Mouse (Mus musculus): ENCODE measurements around the gene Macrod2.

The Macrod2 gene

DNA sequence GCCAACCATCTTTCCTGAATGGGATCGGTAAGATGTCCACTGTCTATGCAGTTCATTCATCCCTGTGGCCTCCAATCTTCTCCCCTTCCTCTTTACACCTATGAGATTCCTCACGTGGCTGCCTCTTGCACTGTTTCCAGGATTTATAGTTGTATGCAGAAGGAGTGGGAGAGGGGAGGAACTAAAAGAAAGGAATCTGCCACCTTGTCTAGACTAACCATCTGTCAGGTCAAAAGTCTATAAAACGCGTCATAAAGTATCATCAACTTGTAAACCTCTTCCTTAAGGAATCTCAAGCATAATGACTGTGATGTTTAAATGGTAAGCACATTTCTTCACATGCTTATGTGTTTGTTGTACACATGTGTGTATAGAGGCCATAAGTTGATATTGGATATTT lies 416.6 kb downstream of the Macrod2 start:
- no peak for DNase-seq (ENCODE audit: low spot score)

DNA sequence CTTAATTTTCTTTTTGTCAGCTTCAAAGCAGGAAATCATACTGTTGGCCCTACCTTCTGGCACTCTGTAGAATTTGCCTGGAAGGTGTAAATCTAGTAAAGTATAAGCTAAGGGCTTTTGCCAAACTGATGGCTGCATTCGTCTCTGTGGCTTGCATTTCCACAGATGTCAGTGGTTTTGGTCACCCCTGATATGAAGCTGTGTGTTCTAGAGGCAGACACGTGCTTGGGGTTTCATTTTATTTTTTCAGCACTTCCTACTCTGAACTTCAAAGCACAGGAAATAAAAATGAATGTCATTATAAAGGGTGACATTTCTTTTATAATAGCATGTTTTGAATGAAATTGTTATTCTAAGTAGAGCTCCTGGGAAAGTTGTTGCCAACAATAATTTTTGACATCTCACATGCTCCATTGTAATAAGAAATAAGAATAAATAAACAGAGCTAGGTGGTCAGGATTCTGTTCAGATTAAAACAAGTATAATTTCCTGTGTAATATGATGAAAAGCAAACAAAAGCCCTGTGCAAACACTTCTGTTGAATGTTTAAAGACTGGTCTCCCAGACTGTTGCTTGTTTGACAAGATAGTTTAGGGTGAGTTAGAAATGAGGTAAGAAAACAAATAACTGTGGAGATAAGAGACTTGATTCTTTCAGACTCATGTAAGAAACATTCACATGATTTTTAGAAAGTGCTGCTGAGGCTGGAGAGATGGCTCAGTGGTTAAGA lies 424.4 kb downstream of the Macrod2 start:
- DNase-seq (ENCODE audit: low spot score): no peak

DNA sequence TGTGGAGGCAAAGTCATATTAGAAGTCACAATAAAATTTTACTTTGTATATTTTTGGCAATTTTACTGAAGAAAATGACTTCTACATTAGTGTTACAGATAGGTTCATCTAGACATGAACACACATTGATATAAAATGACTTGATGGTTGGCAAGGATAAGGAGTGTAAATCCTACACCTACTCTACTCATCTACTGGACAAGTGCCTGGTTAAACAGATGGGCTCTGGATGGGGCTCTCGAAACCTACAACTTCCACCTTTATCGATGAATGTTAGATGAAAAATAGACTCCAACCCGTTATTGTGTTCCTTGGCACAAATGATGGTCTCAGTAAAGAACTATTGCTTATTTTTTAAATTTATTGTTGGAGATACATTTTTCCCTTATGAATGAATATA lies 427.3 kb downstream of the Macrod2 start:
- DNase-seq (ENCODE audit: low spot score): no peak

DNA sequence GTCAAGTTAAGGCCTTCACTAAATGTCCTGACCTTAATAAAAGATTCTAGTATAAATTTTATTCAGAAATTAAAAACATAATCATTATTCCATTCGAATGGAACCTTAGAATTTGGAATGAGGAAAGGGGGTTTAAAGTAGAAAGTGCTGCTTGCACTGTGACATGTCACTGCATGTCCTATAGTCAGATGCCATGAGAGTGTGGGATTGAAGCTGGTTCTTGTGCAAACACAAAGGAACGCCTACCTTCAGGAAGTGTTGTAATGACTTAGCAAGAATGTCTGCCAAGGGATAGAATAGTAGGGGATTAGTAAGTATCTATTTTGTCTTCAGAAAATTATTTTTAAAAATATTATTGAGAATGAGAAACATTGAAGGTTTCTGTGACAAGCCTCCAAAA lies 431.1 kb downstream of the Macrod2 start:
- no peak for DNase-seq (ENCODE audit: low spot score)

DNA sequence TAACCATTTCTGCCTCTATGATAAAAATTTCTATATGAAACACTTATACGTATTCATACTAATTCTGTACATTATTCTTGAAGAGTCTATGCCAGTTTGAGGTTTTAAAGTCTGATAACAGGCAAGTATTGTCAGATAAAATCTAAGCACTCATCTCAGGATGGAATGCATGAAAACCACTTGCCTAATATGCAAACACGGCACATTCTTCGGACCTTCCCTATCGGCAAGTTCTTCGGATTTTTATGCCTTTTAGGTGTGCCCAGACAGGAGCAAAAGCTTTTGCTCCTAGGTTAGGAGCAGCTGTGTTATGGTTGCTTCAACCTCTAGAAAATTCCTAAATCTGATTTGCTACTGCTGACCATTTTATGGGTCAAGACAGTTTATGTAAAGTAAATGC lies 433.8 kb downstream of the Macrod2 start:
- DNase-seq (ENCODE audit: low spot score): no peak

DNA sequence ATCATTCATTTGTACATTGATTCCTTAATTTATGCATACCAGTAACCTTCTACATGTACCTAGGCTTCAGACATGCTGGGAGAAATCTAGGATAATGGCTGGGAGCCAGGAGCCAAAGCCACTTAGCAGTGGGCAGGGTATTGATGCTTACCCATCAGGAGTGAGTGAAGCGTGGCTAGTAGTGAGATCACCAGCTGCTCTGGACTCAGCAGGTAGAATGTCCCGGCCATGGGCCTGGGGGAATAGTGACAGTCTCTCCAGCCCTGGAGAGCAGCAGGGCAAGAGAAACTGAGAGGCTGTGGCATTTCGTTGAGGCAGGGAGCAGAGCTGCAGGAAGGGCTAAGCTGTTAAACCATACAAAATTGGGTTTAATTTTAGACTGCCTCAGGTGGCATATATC lies 435.0 kb downstream of the Macrod2 start:
- no peak for DNase-seq (ENCODE audit: low spot score)

DNA sequence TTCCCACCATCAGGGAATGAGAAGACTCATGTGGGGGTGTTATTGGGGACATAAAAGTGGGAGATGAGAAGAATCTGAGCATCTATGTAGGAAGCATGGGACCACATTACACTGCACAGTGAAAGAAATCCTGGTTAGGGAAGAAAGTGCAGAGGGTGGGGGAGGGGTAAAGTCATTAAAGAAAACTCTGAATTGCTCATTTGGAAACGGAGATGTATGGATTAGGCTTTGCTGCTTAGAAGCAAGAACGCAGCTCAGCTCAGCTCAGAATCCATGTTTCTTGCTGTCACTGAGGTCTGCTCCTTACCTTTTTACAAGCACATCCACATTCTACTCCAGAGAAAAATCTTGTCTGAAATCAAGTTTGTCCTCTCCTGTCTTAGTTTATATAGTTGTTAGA lies 444.3 kb downstream of the Macrod2 start:
- no peak for DNase-seq (ENCODE audit: low spot score)

DNA sequence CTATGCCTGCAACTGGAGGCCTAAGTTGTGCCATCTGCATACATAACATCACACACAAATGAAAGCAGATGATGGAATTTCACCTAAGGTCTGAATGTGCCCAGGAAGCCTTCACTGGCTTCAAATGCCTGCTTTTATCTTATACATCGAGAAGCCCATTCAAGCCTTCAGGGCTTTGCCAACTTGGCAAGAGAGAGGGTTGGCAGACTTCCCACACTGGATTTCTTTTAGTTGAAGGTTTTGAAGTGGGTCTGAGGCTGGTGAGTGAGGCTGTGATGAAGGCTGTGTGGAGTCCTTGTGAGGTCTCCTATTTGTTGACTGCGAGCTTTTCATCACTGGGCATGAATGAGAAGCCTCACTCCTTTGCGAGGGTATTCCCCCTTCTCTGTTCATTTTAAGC lies 444.8 kb downstream of the Macrod2 start:
- no peak for DNase-seq (ENCODE audit: low spot score)

DNA sequence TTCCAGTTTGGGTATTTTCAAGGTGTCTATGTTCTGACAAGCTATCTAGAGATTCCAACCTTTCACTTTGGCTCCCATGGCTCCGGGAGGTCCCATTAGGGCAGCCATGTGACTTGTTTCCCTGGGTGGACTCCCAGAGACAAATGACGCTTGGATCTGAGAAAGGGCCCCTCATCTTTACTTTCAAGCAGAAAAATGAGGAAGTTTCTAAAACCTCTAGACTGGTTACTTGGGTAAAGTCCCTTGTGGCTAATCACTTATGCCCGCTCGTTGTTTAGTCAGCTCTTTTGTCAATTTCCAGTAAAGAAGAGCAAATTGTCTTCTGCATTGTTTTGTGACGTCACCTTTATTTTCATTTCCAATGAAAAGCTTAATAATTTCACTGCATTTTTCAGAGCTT lies 448.9 kb downstream of the Macrod2 start:
- DNase-seq (ENCODE audit: low spot score): no peak

DNA sequence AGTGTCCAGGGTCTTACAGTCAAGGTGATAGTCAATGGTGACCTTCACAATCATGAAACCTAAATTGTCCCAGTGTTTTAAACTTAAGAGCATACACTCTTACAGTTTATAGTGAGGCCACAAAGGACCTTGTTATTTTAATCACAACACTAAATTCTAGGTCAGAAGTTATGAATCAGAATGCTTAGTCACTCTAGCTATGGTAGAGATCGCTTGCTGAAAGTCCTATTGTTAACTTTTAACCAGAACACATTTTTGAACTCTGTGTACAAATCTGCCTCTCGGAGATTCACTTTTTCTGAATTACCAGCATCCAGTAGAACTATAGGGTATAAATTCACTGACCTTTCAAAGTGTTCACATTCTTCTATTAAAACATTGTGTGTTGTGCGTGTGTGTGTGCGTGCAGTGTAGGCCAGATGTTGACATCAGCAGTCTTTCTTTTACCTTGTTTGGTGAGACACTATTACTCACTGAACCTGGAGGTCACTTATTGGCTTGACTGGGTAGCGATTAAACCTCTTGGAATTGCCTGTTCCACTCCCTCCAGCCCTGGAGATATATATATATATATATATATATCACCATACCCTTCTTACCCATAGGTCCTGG lies 452.8 kb downstream of the Macrod2 start:
- DNase-seq (ENCODE audit: low spot score): no peak

DNA sequence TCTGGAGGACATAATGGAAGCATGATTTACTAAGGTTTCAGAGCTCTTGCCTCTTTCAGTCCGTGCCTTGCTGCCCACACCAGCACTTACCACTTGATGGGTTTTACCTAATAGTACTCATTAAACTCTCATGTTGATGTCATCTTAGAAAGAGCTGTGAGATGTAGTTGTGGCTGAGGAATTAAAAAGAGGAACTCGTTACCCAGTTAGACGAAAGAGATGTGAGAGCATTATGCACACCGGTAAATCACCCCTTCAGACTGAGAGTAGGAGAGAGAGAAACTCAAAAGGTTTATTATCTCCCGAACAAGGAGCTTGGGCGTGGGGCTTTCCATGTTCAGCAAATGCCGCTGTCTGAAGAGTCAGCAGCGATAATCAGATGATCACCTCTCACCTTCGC lies 458.4 kb downstream of the Macrod2 start:
- DNase-seq (ENCODE audit: low spot score): no peak

DNA sequence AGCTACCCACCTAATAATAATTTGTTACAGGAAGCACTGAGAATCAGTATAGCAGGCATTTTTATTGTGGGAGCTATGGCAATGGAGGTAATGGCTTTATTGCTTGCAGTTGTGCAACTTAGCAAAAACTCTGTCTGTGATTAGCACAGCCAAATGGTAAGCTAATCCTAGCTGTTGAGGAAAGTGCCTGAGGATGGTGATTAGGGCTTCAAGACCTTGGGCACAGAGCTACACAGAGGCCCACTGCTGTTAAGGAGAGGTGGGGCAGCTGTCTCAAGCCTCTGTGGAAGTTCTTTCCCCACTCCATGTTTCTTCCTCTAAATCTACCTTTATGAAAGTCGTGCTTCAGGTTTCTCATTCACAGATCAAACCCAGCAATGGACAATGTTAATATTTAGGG lies 466.2 kb downstream of the Macrod2 start:
- DNase-seq (ENCODE audit: low spot score): no peak

DNA sequence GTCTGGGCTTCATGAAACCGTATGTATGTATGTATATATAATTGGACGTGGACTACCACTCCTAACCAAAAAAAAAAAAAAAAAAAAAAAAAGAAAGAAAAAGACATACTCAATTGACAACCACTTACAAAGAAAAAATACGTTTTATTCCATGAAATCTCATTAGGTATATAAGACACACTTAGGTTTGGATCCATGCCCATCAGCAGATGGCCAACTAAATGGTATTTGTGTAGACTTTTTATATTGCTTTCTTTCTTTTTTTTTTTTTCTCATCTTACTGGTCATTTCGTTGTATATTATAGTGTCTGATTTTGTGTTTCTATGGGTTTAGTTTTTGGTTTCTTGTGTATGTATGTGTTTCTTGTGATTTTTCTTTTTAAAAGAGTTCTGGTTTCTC lies 467.6 kb downstream of the Macrod2 start:
- no peak for DNase-seq (ENCODE audit: low spot score)

DNA sequence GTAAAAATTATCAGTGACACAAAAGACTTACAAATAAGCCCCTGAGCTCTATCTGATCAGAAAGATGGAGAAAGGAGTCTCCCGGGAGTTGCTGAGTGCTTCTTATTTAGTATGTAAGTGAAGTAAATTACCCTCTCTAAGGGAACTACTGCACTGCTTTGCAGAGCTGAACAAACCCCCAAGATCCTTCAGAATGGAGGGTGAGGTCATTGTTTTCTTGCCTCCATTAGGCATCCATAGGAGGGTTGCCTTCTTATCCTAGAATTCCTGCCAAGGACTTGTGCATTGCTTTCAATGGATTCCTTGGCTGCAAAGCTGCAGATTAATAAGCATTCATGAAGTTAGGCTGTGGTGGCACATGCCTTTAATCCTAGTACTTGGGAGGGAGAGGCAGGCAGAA lies 470.5 kb downstream of the Macrod2 start:
- DNase-seq (ENCODE audit: low spot score): no peak

DNA sequence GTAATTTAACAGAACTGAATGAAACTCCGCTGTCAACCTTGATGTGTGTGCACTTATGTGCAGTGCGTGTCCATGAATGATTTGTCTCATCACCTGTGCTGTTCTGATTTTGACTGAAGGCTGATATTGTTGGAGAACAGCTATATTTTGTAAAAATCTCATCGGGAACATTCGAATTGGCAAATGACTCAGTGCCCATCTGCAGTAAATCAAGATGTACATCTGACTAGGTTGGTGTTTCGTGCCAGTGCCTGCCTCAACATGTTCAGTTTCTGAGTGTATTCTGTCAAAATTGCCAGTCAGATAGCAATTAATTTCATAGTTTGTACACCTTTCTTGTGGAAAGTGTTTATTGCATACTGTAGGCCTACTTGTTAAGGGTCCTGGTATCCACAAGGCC lies 472.0 kb downstream of the Macrod2 start:
- DNase-seq (ENCODE audit: low spot score): no peak

DNA sequence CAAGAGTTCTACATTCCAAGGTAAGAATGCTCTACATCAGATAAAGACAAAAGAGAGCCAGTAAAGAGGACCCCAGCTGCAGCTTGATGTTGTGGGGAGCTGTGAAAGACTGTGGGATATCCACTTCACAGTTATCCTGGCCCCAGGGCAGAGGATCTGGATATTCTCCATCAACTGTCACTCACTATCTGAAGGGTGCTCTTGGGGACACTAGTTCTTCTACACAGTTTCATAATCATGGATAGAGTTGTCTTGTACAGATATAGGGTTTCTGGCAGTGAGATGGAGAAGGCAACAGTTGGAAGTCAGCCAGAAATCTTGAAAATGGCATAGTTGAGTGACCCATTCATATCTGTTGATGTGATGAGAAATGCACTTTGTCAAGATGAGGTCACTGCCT lies 490.1 kb downstream of the Macrod2 start:
- no peak for DNase-seq (ENCODE audit: low spot score)

DNA sequence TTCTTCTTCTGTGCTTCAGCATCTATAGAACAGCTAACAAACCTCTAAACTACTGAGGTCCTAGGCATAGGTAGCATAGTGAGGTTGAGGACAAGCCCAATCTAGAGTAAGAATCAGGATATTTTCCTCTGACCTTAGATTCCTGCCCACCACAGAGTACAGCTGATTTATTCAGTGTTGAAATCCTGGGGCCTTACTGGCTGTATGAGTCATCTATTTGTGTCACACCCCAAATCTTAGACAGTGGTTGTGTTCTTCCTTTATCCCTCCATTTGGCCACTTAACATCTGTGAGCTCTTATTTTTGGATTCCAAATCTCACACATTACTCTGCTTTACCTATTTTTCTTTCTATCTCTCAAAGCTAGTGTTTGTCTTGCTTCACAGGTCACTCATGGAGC lies 495.6 kb downstream of the Macrod2 start:
- no peak for DNase-seq (ENCODE audit: low spot score)

DNA sequence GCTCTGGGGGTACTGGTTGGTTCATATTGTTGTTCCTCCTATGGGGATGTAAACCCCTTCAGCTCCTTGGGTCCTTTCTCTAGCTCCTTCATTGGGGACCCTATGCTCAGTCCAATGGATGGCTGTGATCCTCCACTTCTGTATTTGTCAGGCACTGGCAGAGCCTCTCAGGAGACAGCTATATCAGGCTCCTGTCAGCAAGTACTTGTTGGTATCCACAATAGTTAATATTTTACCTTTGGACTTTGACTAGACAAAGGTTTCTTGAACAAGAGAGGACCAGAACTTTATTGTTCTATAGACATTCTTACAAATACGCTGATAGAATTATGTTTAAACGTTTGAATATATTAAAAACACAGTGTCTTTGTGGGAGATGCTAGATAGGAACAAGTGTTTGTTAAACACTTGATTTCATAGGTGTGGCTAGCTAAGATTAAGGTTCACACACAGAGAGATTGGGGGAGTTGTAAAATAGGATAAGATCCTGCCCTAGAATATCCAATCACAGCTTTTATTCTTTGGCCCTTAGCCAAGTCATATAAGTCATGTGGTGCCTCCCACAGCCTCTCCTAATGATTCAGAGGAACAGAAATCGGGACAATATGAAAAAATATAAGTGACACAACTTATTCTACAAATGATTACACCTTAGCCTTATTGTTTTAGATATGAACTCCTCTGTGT lies 501.4 kb downstream of the Macrod2 start:
- no peak for DNase-seq (ENCODE audit: low spot score)

DNA sequence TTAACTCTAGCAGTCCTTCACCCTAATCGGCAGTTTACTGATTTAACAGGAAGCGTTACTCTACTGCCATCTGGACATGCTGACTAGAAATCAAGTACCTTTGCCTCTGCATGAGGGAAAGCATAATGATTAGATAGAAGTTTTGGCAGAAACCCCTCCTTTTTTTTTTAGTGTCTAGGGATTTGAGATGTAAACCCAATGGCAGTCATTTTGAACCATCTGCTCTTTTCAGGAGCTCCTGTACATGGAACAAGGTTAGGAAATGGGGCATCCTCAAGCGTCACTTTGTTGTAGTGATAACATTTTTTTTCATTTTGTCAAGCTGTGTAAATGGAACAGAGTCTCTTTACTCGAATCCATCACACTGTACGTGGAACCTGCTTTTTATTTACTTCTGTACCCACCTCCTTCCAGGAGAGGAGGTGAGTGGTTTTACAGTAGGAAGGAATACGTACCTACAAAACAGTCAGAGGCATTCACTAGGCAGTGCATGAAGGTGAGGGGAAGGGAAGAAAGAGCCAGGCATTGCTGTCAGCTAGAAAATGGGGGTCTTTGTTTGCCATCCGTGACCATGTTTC lies 503.4 kb downstream of the Macrod2 start:
- no peak for DNase-seq (ENCODE audit: low spot score)

DNA sequence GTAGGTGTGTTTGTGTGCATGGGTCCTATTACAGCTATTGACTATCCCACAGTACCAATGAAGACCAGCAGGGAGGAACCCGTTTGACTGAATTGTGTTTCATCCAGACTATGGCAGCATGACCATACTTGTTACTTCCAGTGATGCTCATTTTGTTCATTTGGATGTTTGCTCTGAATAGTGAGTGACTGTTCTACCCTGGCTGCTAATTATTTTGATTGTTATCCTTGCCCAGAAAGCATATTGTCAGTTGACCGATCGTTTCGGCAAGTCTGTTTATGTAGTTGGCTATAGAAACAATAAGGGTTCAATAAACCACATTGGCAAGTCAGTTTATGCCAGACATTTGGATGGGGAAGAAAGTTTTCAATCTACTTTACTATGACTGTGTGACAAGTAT lies 510.2 kb downstream of the Macrod2 start:
- no peak for DNase-seq (ENCODE audit: low spot score)

DNA sequence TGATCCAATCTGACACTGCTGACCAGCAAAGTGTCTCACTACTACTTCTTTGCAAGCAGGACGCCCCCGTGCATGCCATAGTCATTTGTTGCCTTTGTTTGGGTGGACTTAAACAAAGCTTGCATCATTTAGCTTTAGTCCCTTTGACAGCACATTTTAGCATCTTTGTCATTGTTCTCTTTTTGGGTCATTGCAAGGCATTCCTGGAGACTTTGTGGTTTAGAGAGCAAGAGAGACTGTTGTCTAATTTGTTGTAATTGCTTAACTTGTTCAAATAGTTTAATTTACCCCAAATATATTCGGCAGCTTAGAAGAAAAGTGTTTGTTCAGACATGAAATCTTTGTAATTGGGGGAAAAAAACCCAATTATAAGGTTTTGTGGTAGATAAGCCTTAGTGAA lies 511.0 kb downstream of the Macrod2 start:
- no peak for DNase-seq (ENCODE audit: low spot score)

DNA sequence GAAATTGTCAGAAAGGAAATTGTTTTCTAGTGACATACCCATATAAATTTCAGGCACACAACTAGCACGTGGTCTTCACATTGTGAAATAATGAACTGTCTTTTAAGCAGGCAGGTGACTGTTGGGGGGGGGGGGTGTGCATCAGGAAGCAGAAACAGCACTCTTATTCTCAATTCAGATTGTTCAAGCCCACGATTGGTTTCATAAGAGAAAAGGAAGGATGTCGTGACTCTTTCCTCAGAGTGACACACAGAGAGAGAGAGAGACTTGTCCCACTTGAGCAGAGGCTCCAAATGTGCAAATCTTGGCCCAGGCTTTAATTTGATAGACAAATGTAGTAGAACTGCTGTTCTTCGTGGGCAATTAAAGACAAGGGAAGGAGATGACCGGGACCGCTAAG lies 516.4 kb downstream of the Macrod2 start:
- no peak for DNase-seq (ENCODE audit: low spot score)

DNA sequence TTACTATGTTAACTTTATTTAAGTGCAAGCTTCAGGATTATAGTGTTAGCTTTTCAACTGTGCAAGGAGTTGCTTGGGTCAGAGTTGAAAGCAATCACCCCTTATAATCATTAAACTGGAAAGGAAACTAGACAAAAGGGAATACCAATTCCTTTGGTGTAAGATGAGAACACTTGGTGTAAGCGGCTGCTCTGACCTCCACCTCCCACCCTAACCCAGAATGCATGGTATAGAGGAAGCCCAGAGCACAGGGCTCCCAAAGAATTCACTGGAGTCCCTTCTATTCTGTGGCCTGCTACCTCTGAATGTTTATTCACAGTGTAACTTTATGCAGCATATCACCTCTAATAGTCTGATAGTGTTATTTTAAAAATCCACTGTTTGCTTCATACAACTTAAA lies 517.1 kb downstream of the Macrod2 start:
- no peak for DNase-seq (ENCODE audit: low spot score)
